Mouse (Mus musculus) small intestine, adult 2 months (tissue): Measurements from ENCODE around the gene Tnfrsf23.

Experiments used
- CTCF ChIP-seq: fragments of 200-500 bp; IDR thresholded peaks from 2 replicates; pipeline ENCODE4 v1.5.1; 2012; ENCODE audit warnings: low read depth, mild to moderate bottlenecking, control low read depth, inconsistent platforms, low read length, moderate library complexity, mixed read lengths; ENCODE audit not compliant: insufficient replicate concordance, insufficient read length; ENCODE audit errors: extremely low read depth
- POLR2A ChIP-seq: fragments of 200-500 bp; IDR thresholded peaks from 2 replicates; pipeline ENCODE4 v1.6.1; 2012; ENCODE audit warnings: low read depth, mild to moderate bottlenecking, control low read depth, inconsistent platforms, low read length, moderate library complexity

DNA sequence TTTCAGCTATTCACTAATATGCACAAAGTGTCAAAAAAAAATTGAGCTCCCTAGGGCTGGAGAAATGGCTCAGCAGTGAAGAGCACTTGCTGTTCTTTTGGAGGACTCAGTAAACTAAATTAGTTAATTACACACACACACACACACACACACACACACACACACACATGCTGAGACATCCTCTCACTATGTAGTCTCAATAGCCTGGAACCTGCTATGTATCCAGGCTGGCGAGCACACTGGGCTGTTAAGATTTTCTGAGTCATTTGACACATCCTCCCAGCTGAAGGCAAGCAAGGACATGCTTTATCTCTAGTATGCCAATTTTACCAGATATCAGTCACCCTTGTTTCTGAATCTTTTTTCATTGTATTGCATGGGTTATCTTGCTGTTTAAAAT lies 64.7 kb downstream of the Tnfrsf23 start:
- TF ChIP-seq CTCF (no peak), POLR2A (no peak)
